Mouse (Mus musculus) cerebellum, adult 9-10 months (tissue): ENCODE measurements at regions not wholly inside any gene's neighbourhood (a gene's known extent, or its start where the extent isn't known, plus 50 kb on each side); places are given as distances from the start of the nearest gene placed in this dataset.

Experiments used
- DNase-seq: peaks from one replicate; pipeline ENCODE4 v3.0.0; 2022

DNA sequence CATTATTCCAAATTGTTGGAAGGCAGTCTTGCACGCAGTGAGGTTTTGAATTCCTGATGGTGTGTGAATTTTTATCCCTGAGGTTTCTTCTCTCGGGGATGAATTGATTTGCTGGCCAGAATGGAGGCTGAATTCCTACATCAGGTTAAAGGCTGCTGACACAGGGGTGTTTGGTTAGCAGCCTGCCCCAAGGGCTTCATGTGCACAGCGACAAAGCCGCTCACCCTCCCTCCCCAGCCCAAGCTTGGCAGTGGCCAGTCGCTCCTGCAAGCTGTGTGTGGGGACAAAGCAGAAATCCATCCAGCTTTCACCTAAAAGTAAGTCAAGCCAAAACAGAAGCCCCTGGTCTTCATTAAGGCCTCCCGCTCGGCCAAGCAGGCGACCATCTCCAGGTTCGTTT is 151.4 kb upstream of the Eomes start:
- DNase-seq = no peak

DNA sequence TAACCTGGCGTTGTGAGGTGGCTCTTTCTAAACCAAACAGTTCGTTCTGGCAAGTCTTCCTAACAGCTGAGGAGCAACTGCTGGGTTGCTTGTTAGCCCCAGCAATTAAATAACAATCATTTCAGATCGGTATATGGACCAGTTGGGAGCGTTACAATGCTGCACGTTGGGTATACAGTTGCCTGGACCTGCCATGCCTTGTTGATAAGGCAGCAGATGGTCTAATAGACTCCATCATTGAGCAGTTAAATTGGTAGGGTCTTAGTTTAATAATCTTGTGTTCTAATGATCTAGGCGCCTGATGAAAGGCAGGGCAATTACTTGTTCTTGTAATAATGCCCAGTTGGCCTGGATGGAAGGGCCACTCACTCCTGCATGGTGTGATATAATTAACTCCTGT is 150.1 kb upstream of the Eomes start:
- DNase-seq = no peak

DNA sequence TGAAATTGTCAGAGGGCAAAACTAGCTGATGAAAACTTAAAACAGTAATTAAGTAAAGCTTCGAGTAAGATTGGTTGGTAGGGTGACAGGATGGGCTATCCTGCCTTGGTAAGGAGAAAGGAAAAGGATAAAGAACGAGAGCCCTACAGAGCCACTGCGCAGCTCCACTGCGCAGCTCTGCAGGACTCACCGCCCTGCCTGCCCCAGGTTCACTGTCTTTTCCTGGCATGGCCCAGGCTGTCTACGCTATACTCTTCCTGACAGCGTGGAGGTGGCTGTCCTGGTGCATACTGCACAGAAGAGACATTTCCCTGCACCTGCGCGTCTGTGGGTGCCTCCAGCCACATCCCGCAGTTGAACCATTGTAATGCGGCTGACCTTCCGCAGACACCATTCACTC is 136.6 kb upstream of the Eomes start:
- DNase-seq = peak; percentile 27

DNA sequence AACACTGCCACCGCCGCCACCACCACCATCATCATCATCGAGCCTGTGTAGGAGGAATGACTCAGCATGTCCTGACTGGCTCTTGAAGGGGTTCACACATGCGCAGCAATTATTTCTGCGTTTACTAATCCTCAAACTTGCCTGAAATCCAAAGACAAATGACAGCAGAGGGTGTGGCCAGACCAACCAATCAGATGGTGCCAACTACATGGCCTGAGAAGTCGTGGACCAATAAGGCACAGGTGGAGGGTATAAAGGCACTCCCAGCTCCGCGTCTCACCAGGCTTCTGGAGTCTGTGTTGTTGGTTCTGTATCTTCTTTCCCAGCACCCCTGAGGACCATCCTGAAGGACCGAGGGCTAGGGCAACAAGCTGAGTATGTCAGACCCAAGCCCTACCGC is 123.1 kb upstream of the Eomes start:
- DNase-seq = no peak

DNA sequence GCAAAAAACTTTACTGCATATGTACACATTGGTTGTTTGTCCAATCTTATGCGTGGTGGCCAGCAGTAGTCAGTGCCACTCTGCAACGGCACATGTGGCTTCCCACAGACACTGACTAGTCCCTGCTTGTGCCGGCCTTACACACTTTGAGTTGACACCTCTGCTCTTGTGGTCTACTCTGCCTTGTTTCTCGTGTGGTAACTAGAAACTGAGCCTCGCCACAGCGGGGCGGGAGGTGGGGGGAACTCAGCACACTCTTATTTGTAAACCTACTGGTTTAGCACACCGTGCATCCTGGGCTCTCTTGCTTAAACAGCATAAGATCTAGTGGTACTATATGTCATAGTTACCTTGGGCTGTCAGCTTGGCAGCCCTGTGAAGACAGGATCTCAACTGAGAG is 120.6 kb upstream of the Eomes start:
- no peak for DNase-seq

DNA sequence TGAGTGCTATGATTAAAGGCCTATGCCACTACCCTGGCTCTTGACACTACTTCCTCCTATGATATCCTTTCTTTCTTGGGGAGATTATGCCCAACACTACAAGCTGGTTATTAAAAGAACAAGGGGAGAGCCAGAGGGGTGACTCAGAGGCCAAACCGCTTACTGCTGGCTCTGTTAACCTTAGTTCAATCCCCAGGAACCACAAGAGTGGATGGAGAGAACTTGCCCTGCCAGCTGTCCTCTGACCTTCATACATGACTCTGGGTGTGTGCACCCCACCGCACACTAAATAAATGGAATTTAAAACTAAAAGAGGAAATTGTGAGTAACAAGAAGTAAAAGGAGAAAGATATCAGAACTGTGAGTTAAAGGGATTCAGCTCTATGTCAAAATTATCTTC is 114.1 kb upstream of the Eomes start:
- no peak for DNase-seq

DNA sequence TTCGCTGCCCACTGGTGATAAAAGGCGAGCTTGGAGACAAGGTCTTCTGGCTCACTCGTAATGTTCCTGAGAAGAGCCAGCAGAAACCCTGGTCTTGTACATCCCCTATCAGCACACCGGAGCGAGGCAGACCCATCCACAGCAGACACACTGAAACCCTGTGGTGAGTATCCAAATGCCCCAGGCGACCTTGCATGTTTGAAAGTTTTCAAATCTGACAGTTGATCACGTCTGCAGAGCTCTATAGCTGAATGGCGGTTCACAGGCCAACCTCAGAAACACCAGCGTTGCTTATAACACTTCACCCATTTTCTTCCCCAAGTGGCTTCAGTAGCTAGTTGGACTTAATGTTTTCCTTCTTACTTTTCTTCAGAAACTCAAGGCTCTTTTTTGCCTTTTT is 112.6 kb upstream of the Eomes start:
- no peak for DNase-seq

DNA sequence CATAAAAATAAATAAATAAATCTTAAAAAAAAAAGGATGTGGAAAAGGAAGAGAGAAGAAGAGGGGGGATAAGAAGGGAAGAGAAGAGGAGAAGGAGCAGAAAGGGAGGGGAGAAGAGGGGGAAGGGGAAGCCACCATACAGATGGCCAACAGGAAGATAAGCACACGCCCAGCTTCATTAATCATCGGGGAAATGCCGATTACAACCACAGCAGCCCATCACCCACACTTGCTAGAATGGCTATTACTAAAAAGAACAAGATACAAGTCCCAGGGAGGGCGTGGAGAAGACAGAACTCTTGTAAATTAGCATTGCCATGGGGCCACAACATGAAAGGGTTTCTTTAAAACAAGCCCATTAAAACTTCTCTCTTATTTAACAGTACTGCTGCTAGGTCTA is 110.7 kb upstream of the Eomes start:
- no peak for DNase-seq

DNA sequence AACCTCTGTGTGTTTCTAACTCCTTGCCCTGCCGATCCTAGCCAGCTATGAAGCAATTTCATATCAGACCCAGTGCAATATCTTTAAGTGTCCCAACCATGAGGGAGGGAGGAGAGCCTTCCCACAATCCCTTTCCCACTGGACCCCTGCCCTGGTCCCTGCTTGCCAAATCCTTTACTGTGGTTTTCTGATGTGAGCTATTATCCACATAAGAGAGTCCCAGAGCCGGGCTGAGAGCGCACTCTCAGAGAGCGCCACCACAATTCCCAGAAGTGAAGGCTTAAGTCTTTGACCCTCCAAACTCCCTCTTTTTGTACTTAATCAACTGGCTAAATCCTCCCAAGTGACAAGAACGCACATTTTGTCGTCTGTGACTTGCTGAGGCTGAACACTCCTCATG is 107.4 kb upstream of the Eomes start:
- no peak for DNase-seq

DNA sequence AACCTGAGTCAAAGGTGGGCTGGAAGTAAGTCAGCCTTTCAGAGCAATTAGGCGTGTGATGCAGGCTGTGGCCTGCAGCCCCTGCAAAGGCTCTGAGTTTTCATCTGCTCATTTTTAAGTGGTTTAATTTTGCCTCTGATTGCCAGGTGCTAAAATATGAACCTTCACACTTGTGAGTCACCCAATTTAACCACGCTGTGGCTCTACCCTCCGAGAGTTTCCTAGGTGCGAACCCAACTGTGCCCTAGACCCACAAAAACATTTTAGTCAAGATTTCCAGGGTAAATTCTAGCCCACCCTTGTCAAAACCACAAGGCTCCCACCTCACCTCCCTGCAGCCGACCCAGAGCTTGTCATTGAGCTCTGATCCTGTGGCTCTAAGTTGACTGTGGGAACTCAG is 103.3 kb upstream of the Eomes start:
- DNase-seq = no peak

DNA sequence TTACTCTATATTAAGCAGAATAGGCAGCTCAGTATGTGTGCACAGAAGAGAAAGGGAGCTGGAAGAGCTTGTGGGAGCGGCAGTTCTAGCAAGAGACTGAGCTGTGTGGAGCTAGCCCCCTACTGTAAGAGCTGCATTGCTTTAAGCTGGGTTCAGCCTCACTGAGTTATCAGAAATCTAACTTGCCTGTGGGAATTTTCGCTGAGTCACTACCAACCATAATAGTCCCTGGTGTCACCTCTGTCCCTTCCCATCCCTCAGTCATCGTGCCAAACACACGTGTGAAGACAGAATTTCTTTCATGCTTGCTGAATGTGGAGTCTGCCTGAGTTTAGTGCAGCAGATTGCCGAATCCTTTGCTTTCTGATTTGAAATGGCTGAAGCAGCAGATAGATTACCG is 99.0 kb upstream of the Eomes start:
- no peak for DNase-seq

DNA sequence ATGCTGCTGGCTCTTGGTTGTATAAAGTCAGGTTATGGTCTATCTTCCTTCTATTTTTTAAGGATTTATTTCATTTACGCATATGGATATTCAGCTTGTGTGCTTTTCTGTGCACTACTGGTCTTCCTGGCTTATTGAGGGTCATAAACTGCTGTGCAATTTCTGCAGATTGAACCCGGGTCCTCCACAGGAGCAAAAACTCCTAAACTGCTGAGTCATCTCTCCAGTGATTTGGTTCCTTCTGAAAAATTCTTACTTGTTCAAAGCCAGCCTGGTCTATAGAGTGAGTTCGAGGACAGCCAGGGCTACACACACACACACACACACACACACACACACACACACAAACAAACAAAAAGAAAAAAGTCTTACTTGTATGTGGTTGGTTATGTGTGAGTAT is 95.5 kb upstream of the Eomes start:
- DNase-seq = no peak

DNA sequence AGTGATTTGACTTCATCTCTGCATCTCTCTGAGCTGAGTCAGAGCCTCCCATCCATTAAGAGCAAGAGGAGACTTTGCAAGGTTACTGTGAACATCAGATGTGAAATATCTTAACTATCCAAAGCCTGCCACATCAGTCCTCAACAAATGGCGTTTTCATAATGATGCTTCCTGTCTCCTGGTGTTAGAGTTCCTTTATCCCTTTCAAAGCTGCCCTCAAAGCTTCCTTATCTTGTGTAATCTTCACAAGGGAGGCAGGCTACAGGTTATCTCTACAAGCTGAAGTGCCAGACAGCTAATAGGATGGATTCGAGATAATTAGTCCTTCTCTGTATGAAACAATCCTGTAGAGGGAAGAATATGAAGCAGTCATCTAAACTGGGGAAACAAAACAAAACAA is 93.4 kb upstream of the Eomes start:
- no peak for DNase-seq

DNA sequence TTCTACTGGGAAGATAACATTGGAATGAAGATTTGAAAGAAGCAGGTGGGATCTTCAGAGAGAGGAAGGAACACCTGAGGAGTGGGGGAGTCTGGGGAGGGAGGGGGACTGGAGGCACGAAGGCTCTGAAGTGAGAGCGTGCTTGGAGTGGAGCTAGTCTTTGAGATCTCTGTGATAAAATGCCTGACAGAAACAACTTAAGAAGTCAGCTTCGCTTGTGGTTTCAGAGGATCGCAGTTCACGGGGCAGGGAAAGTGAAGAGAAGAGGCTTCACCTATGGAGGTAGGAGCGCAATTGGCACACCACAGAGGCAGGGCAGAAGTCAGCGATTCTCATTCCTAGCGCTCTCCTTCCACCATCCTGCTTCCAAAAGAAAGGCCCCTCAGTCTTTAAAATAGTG is 90.4 kb upstream of the Eomes start:
- DNase-seq = no peak

DNA sequence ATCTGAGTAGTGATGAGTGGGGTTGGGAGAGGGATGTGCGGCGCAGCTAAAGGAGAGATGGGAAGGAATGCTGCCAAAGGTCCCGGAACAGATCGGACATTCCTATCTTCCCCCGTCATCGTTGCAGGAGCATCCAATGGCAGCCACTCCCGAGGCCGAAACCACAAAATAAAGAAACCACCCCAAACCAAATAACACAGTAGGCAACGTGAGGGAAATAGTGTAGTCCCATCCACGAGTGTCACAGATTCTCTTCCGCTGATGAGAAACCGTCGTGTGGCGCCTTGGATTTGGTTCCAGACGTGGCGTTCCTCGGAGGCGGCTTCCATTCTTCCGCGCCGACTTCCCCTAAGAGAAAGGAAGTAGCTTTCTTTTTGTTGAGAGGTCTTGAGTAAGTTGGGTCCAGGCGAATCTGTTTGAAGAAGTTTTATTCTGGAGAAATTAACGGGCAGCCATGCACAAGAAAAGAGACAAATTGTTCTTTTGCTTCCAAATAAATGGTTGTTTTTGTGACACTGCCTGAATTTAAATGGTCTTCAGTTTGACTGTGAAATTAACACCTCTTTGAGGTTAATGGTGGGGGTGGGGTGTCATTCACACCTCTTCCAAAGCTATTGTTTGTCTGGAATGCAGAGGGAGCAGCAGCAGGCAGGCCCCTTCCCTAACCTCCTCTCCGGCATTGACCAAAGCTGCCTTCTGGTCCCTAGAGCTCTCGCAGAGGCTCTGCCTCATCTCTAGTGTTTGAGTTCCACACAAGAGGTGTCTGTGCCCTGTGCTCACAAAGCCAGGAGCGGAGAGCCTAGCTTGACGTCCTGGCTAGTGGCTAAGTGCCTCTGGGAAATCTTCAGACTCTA is 88.3 kb upstream of the Eomes start:
- no peak for DNase-seq

DNA sequence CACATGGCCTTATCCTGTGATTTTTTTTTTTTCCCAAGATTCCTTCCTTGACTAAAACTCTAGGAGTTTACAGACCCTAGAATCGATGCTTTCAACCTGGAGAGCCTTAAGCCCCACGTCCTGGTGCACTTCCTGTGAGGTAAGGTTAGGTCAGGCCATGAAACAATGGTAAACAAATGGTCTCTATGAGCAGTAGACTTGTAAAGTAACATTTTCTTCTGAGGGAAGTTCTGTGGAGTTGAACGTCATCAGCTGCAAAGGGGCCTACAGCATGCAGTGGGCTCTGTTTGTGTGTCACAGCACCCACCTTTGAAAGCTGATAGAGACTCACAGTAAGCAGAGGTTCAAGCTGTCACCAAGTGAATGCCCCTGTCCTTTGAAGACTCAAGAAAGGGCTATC is 87.3 kb upstream of the Eomes start:
- no peak for DNase-seq

DNA sequence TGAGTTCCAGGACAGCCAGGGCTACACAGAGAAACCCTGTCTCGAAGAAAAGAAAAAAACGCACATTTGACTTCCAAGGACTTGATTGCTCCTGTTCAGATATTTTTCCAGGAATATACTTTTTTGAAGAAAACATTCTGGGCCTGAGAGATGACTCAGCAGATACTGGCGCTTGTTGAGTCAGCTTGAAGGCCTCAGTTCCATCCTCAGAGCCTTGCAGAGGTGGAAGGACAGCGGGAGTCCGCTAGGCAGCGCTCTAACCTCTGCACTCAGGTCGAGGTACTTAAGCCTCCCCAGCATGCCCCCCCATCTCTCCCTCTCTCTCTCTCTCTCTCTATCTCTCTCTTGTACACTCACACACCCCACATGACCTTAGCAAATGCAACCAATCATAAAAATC is 86.3 kb upstream of the Eomes start:
- no peak for DNase-seq

DNA sequence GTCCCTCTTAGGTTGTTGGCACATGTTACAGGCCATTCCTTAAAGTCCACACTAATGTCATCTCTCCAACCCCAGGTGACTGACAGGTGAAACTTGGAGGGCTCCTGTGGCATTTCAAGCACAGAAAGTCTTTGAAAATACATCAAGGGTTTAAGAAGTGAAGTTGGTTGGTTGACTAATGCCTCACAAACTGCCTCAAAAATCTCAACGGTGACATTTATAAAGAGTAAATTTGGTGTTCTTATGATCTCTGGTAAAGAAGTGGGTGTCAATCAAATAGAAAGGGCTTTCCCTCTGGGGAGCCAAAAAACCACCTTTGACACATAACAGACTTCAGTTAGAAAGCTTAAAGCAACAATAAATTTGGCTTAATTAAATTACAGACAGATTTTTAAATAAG is 85.2 kb upstream of the Eomes start:
- no peak for DNase-seq

DNA sequence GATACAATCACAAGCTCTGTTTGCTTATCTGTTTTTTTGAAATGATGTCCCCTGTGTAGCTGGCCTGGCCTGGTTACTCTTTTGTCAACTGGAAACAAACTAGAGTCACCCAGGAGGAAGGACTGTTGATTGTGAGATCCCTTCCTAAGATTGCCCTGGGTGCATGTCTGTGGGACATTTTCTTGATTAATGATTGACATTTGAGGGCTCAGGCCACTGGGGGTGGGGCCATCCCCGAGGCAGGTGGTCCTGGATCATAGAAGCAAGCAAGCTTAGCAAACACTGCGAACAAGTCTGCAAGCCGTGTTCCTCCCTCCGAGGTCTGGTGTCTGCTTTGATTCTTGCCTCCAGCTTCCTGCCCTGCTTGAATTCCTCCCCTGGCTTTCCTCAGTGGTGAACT is 84.4 kb upstream of the Eomes start:
- no peak for DNase-seq

DNA sequence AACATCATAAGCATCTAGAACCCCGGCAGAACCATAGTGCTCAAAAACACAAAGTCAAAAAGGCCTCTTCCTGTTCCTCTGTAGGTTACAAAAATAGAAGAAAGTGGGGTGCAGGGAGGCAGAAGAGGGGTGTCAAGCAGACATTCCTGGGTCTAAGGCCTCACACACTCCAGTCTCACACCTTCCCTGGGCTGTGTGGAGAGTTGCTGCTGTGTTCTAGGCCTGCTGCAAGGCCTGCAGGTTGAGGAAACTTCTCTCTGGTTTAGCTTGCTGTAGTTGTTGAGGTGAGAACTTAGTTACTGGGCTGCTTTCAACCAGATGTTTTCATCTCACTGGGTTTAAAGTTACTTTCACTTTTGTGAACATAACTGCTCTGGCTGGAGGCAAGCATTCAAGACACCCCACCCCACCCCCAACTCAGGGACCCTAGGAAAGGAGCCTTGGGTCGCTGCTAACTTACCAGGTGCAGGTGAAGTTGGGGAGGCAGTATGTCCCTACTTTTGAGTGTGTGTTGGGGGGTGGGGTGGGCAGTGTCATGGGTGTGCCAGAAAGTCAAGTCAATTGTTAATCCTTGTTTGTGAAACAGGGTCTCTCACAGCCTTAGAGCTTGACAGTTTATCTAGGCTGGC is 81.5 kb upstream of the Eomes start:
- DNase-seq = no peak

DNA sequence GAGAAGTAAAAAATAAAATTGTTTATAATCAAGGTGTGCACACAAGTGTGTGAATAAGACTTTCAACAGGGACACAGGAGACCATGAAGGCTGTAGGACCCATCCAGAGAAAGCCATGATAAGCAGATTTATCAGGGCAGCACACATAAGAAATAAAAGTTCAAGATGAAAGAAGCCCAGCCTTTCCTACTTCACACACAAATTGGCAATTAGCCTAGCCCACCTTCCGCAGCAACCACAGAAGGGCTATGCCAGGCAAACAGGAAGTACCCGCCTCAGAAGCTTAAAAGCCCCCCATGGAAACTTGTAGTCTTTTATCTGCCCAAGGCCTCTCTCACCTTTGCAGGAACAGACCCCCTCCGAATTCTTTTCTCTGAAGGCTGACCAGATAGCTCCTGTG is 77.5 kb upstream of the Eomes start:
- no peak for DNase-seq

DNA sequence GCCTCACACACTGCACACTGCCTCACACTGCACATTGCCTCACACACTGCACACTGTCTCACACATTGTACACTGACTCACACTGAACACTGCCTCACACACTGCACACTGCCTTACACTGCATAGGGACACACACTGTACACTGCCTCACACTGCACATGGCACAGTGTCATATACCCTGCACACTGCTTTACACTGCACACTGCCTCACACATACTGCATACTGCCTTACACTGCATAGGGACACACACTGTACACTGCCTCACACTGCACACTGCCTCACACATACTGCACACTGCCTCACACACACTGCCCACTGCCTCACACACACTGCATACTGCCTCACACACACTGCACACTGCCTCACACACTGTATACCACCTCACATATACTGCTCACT is 76.8 kb upstream of the Eomes start:
- no peak for DNase-seq

DNA sequence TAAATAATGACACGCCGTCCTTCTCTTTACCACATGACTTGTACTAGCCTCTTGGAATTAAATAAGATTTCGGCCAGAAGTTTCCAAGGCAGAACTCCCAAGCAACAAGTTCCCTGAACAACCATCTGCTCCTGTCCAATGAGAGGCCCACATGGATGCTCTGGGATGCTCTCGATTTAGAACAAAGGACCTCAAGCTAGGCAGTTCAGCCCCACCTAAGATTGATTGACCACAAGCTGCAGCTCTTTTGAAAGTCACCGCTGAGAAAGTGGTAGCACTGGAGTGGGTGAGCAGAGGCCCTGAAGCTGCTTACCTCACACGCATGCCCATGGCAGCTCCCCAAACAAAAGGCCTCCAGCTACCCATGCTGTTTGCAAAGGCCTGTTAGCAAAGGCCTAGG is 73.1 kb upstream of the Eomes start:
- DNase-seq = no peak

DNA sequence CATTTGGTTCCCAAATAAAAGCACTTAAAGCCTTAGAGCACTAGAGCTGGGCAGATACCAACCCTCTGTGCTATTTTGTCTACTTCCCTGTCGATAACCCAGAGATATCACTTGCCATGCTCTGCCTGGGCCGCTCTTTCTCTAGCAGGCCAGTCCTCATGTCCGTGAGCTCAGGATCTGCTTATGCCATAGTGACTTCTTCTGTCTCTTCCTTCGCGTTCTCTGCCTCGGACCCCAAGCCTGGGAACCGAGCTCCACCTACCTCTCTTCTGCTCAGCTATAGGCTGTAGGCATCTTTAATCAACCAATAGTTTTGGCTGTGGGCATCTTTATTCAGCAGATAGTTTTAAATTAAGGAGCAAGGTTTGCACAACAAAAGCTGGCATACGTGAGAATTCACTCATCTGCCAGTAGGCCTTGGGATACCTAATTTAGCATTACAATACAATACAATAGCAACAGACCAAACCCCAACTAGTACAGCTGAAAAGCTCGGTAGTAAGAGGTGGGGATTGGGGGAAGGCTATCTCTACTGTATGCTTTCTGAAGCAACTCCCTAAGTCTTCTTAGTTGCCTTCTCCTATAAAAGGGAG is 72.0 kb upstream of the Eomes start:
- DNase-seq = no peak

DNA sequence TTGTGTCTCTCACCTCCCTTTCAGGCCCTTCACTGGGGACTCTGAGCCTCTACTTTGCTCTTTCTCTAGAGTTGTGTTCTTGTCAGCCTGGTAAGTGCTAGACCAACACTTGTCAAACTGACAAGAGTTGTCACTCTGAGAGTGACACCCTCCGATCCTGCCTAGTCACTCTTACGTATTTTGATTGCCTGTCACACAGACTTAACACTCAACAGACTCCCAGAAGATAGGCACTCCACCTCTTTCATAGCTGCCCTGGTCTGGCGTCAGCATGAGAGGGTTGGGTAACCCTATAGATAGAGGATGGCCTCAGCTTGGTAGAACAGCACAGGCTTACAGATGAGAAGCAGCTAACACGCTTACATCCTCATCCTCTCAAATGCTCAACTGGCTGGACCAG is 62.0 kb upstream of the Eomes start:
- DNase-seq = no peak
